In genomic region chr15:85523173-85523991, GRCm38 (mm10) we compare ENCODE assay signal across 9 mouse cellular contexts. TPM values are rescaled to one million over a fixed set of nuclear protein-coding genes. Genes with fewer than 3 reads are reported as not detected.
DNase-seq lines count a peak whose midpoint lies in the region; TF ChIP-seq lines count a peak whose summit lies in the region.
"Had no signal": no experiment of that assay in that cellular context is flagged by ENCODE, and none has a peak within 500 bp of the region (broad histone marks: within the 10 kb centered on the region; RNA-seq: fewer than 3 reads in every experiment).

No protein-coding gene starts in this region.

- peak; percentile 66 for DNase-seq in ZHBTc4 (ENCODE audit: low read depth, low spot score)
- peak; percentile 63 to 71 for DNase-seq in cerebellum, adult 2 months
- DNase-seq in forelimb bud, embryonic 11.5 days (ENCODE audit: low read depth, low spot score): peak; percentile 35
- DNase-seq in hindbrain, embryonic 10.5 days (ENCODE audit: low spot score): peak; percentile 49
- peak; percentile 63 for DNase-seq in left cerebral cortex, postnatal 4 days
- DNase-seq in midbrain, embryonic 10.5 days (ENCODE audit: low spot score): peak; percentile 50
- peak; percentile 6 for DNase-seq in thymus, postnatal 25 days
- no peak for DNase-seq in c-Kit-positive CD71-positive TER-119-positive erythroid progenitor cells, embryonic 14.5 days (ENCODE audit: low spot score)

- no peaks in the 10 kb centered on the region for H3K36me3 ChIP-seq in hindbrain, embryonic 10.5 days
- no peaks in the 10 kb centered on the region for H3K36me3 ChIP-seq in midbrain, embryonic 10.5 days

- intact Hi-C loops in left cerebral cortex, postnatal 4 days (cut with DNase I): no loop called here

- peak; percentile 16; the same call in 1 of the 2 replicates for TF ChIP-seq CTCF in cerebellum, adult 2 months (IDR thresholded peaks at IDR 0.05; ENCODE audit: borderline replicate concordance, insufficient read depth, low read depth, low read length)

- H3K4me3 ChIP-seq in cerebellum, adult 2 months (replicated peaks; ENCODE audit: insufficient read depth, low read depth, low read length): no peak overlapping the region
- no peak overlapping the region for H3K4me3 ChIP-seq in hindbrain, embryonic 10.5 days
- peak overlapping the region; percentile 9; the same call in 1 of the 2 replicates for H3K4me3 ChIP-seq in midbrain, embryonic 10.5 days

- H3K4me1 ChIP-seq in cerebellum, adult 2 months (ENCODE audit: control insufficient read depth, insufficient read depth, low read length): peaks cover 14% of the 10 kb centered on the region; the same call in 1 of the 2 replicates
- H3K4me1 ChIP-seq in hindbrain, embryonic 10.5 days (replicated peaks): peaks cover 43% of the 10 kb centered on the region
- peaks cover 29% of the 10 kb centered on the region for H3K4me1 ChIP-seq in midbrain, embryonic 10.5 days

- no peak for TF ChIP-seq POLR2A in cerebellum, adult 2 months (IDR thresholded peaks at IDR 0.05; ENCODE audit: borderline replicate concordance, insufficient read depth, low read length)

- no peak overlapping the region for H3K27ac ChIP-seq in cerebellum, adult 2 months (ENCODE audit: insufficient read depth, low read length)
- peak overlapping the region; percentile 57 for H3K27ac ChIP-seq in hindbrain, embryonic 10.5 days
- peak overlapping the region; percentile 71 for H3K27ac ChIP-seq in midbrain, embryonic 10.5 days (replicated peaks)

- no peaks in the 10 kb centered on the region for H3K27me3 ChIP-seq in cerebellum, adult 2 months (ENCODE audit: control insufficient read depth, insufficient read depth, low read length)
- peaks cover 70% of the 10 kb centered on the region for H3K27me3 ChIP-seq in hindbrain, embryonic 10.5 days (ENCODE audit: insufficient read depth, poor library complexity, severe bottlenecking)
- peaks cover 85% of the 10 kb centered on the region for H3K27me3 ChIP-seq in midbrain, embryonic 10.5 days (ENCODE audit: low read depth, poor library complexity, severe bottlenecking)

- no peaks in the 10 kb centered on the region for H3K9me3 ChIP-seq in hindbrain, embryonic 10.5 days
- no peaks in the 10 kb centered on the region for H3K9me3 ChIP-seq in midbrain, embryonic 10.5 days (replicated peaks)

- 11% methylated on average over 14 of the region's 14 CpGs for WGBS in cerebellum, adult 2 months
- WGBS in hindbrain, embryonic 10.5 days: 7% methylated on average over 14 of the region's 14 CpGs
- 6% methylated on average over 14 of the region's 14 CpGs for WGBS in midbrain, embryonic 10.5 days

RNA-seq across cellular contexts. Expression of gene 7530416G11Rik, which starts 20.4 kb away (rescaled TPM):
- not detected in 2 replicates for polyA plus RNA-seq in cerebellum, adult 2 months (2012; rRNA removed)
- polyA plus RNA-seq in hindbrain, embryonic 10.5 days (2016; fragmentation: Nextera tagmentation; extraction: Ambion mirVana): not detected in 2 replicates
- total RNA-seq in left cerebral cortex, postnatal 4 days (2021): not detected
- polyA plus RNA-seq in midbrain, embryonic 10.5 days (2016; fragmentation: Nextera tagmentation; extraction: Ambion mirVana): not detected in 2 replicates
- polyA plus RNA-seq: cortical plate, adult 2 months had no signal

RNA-seq across cellular contexts. Expression of gene Wnt7b, which starts 58.9 kb away (rescaled TPM):
- polyA plus RNA-seq in cerebellum, adult 2 months (2012; rRNA removed): 11.1 and 14.7 TPM in 2 replicates
- polyA plus RNA-seq in hindbrain, embryonic 10.5 days (2016; fragmentation: Nextera tagmentation; extraction: Ambion mirVana): 52.3 and 127 TPM in 2 replicates
- 10 to 100 TPM; 65.6 to 67.5 TPM for total RNA-seq in left cerebral cortex, postnatal 4 days (2021)
- 54.8 and 56.5 TPM in 2 replicates for polyA plus RNA-seq in midbrain, embryonic 10.5 days (2016; fragmentation: Nextera tagmentation; extraction: Ambion mirVana)
